Mouse (Mus musculus): ENCODE data around the gene F5. TPM values are rescaled to one million over a fixed set of nuclear protein-coding genes. Genes with fewer than 3 reads are reported as not detected.

F5 gene
- polyA plus RNA-seq (2015; fragmentation: Nextera tagmentation; extraction: Ambion mirVana): 0.14 and 0.20 TPM in 2 replicates

GRCm38 (mm10) chr1:164151387-164152088 lies at the start of gene F5:
Gene F5, plus strand, starts transcription at chr1:164151838.
- no peak for ATAC-seq
- H3K27me3 ChIP-seq (ENCODE audit: control insufficient read depth, insufficient read depth, low read depth, low read length): no peaks in the 10 kb centered on the region
- H3K4me3 ChIP-seq (ENCODE audit: low read depth, low read length): no peak within 1 kb of the TSS
- H3K9ac ChIP-seq (ENCODE audit: low read depth, low read length): no peak within 1 kb of the TSS
- WGBS: 14% methylated on average over 16 of the region's 16 CpGs
- no peak within 1 kb of the TSS for H3K4me2 ChIP-seq (ENCODE audit: low read length)
- no peaks in the 10 kb centered on the region for H3K4me1 ChIP-seq (ENCODE audit: control insufficient read depth, insufficient read depth, low read length)
- no peaks in the 10 kb centered on the region for H3K36me3 ChIP-seq (ENCODE audit: control insufficient read depth, insufficient read depth, low read length)
- no peak within 1 kb of the TSS for H3K27ac ChIP-seq (ENCODE audit: low read length)
- H3K9me3 ChIP-seq (replicated peaks; ENCODE audit: control insufficient read depth, low read length, poor library complexity, severe bottlenecking): no peaks in the 10 kb centered on the region

- H3K27ac ChIP-seq (ENCODE audit: low read length): no peak overlapping the region
- WGBS: 81% methylated on average over 2 of the region's 2 CpGs
- H3K4me2 ChIP-seq (ENCODE audit: low read length): no peak overlapping the region
- H3K4me1 ChIP-seq (ENCODE audit: control insufficient read depth, insufficient read depth, low read length): no peaks in the 10 kb centered on the region
- no peak overlapping the region for H3K9ac ChIP-seq (ENCODE audit: low read depth, low read length)
- no peaks in the 10 kb centered on the region for H3K9me3 ChIP-seq (replicated peaks; ENCODE audit: control insufficient read depth, low read length, poor library complexity, severe bottlenecking)
- H3K4me3 ChIP-seq (ENCODE audit: low read depth, low read length): no peak overlapping the region
- H3K27me3 ChIP-seq (ENCODE audit: control insufficient read depth, insufficient read depth, low read depth, low read length): no peaks in the 10 kb centered on the region
- ATAC-seq: no peak
- no peaks in the 10 kb centered on the region for H3K36me3 ChIP-seq (ENCODE audit: control insufficient read depth, insufficient read depth, low read length)
Observed at GRCm38 (mm10) chr1:164109763-164110162, 41.9 kb upstream of the F5 start.

- ATAC-seq: no peak
- WGBS: 93% methylated on average over 9 of the region's 9 CpGs
Observed at GRCm38 (mm10) chr1:164110591-164111329, 40.9 kb upstream of the F5 start.

GRCm38 (mm10) chr1:164114280-164114679 lies 37.4 kb upstream of the F5 start:
- H3K9ac ChIP-seq (ENCODE audit: low read depth, low read length): no peak overlapping the region
- H3K27ac ChIP-seq (ENCODE audit: low read length): no peak overlapping the region
- H3K27me3 ChIP-seq (ENCODE audit: control insufficient read depth, insufficient read depth, low read depth, low read length): no peaks in the 10 kb centered on the region
- H3K9me3 ChIP-seq (replicated peaks; ENCODE audit: control insufficient read depth, low read length, poor library complexity, severe bottlenecking): no peaks in the 10 kb centered on the region
- ATAC-seq: no peak
- no peak overlapping the region for H3K4me3 ChIP-seq (ENCODE audit: low read depth, low read length)
- 89% methylated on average over 5 of the region's 5 CpGs for WGBS
- no peaks in the 10 kb centered on the region for H3K4me1 ChIP-seq (ENCODE audit: control insufficient read depth, insufficient read depth, low read length)
- no peak overlapping the region for H3K4me2 ChIP-seq (ENCODE audit: low read length)
- no peaks in the 10 kb centered on the region for H3K36me3 ChIP-seq (ENCODE audit: control insufficient read depth, insufficient read depth, low read length)

More at GRCm38 (mm10) chr1:164110591-164111329, 40.9 kb upstream of the F5 start:
- Histone ChIP-seq H3K9ac (ENCODE audit: low read depth, low read length) (no peak overlapping the region), H3K36me3 (ENCODE audit: control insufficient read depth, insufficient read depth, low read length) (no peaks in the 10 kb centered on the region), H3K4me2 (ENCODE audit: low read length) (no peak overlapping the region), H3K4me3 (ENCODE audit: low read depth, low read length) (no peak overlapping the region), H3K9me3 (replicated peaks; ENCODE audit: control insufficient read depth, low read length, poor library complexity, severe bottlenecking) (no peaks in the 10 kb centered on the region), H3K4me1 (ENCODE audit: control insufficient read depth, insufficient read depth, low read length) (no peaks in the 10 kb centered on the region), H3K27me3 (ENCODE audit: control insufficient read depth, insufficient read depth, low read depth, low read length) (no peaks in the 10 kb centered on the region), H3K27ac (ENCODE audit: low read length) (no peak overlapping the region)

- Histone ChIP-seq H3K4me3 (ENCODE audit: low read depth, low read length) (no peak within 1 kb of the TSS), H3K27me3 (ENCODE audit: control insufficient read depth, insufficient read depth, low read depth, low read length) (no peaks in the 10 kb centered on the region), H3K9me3 (replicated peaks; ENCODE audit: control insufficient read depth, low read length, poor library complexity, severe bottlenecking) (no peaks in the 10 kb centered on the region), H3K4me2 (ENCODE audit: low read length) (no peak within 1 kb of the TSS), H3K4me1 (ENCODE audit: control insufficient read depth, insufficient read depth, low read length) (no peaks in the 10 kb centered on the region), H3K36me3 (ENCODE audit: control insufficient read depth, insufficient read depth, low read length) (no peaks in the 10 kb centered on the region), H3K9ac (ENCODE audit: low read depth, low read length) (no peak within 1 kb of the TSS), H3K27ac (ENCODE audit: low read length) (no peak within 1 kb of the TSS)
- WGBS: 78% methylated on average over 8 of the region's 8 CpGs
- no peak for ATAC-seq
Observed at GRCm38 (mm10) chr1:164114947-164115493, 36.6 kb upstream of the F5 start, which contains the start of gene Selp. Gene Selp, plus strand, starts transcription at chr1:164115264.

- H3K4me2 ChIP-seq (ENCODE audit: low read length): no peak overlapping the region
Observed at GRCm38 (mm10) chr1:164115647-164116046, 36.0 kb upstream of the F5 start.

GRCm38 (mm10) chr1:164117869-164118268 lies 33.8 kb upstream of the F5 start:
- 91% methylated on average over 6 of the region's 6 CpGs for WGBS
- Histone ChIP-seq H3K4me1 (ENCODE audit: control insufficient read depth, insufficient read depth, low read length) (no peaks in the 10 kb centered on the region), H3K4me2 (ENCODE audit: low read length) (no peak overlapping the region), H3K9ac (ENCODE audit: low read depth, low read length) (no peak overlapping the region), H3K4me3 (ENCODE audit: low read depth, low read length) (no peak overlapping the region), H3K36me3 (ENCODE audit: control insufficient read depth, insufficient read depth, low read length) (no peaks in the 10 kb centered on the region), H3K9me3 (replicated peaks; ENCODE audit: control insufficient read depth, low read length, poor library complexity, severe bottlenecking) (no peaks in the 10 kb centered on the region), H3K27ac (ENCODE audit: low read length) (no peak overlapping the region), H3K27me3 (ENCODE audit: control insufficient read depth, insufficient read depth, low read depth, low read length) (no peaks in the 10 kb centered on the region)
- ATAC-seq: no peak

More at GRCm38 (mm10) chr1:164115647-164116046, 36.0 kb upstream of the F5 start:
- no peak overlapping the region for H3K9ac ChIP-seq (ENCODE audit: low read depth, low read length)
- no peaks in the 10 kb centered on the region for H3K27me3 ChIP-seq (ENCODE audit: control insufficient read depth, insufficient read depth, low read depth, low read length)
- ATAC-seq: no peak
- no peak overlapping the region for H3K27ac ChIP-seq (ENCODE audit: low read length)
- no peaks in the 10 kb centered on the region for H3K4me1 ChIP-seq (ENCODE audit: control insufficient read depth, insufficient read depth, low read length)
- no peak overlapping the region for H3K4me3 ChIP-seq (ENCODE audit: low read depth, low read length)
- no peaks in the 10 kb centered on the region for H3K36me3 ChIP-seq (ENCODE audit: control insufficient read depth, insufficient read depth, low read length)
- WGBS: 79% methylated on average over 6 of the region's 6 CpGs
- H3K9me3 ChIP-seq (replicated peaks; ENCODE audit: control insufficient read depth, low read length, poor library complexity, severe bottlenecking): no peaks in the 10 kb centered on the region

GRCm38 (mm10) chr1:164119892-164120776 lies 31.5 kb upstream of the F5 start:
- Histone ChIP-seq H3K36me3 (ENCODE audit: control insufficient read depth, insufficient read depth, low read length) (no peaks in the 10 kb centered on the region), H3K27ac (ENCODE audit: low read length) (no peak overlapping the region), H3K9me3 (replicated peaks; ENCODE audit: control insufficient read depth, low read length, poor library complexity, severe bottlenecking) (no peaks in the 10 kb centered on the region), H3K9ac (ENCODE audit: low read depth, low read length) (no peak overlapping the region), H3K4me1 (ENCODE audit: control insufficient read depth, insufficient read depth, low read length) (no peaks in the 10 kb centered on the region), H3K4me2 (ENCODE audit: low read length) (no peak overlapping the region), H3K27me3 (ENCODE audit: control insufficient read depth, insufficient read depth, low read depth, low read length) (no peaks in the 10 kb centered on the region), H3K4me3 (ENCODE audit: low read depth, low read length) (no peak overlapping the region)
- ATAC-seq: no peak
- WGBS: 86% methylated on average over 3 of the region's 3 CpGs
